Mouse (Mus musculus): ENCODE results near the gene Pdlim3. TPM values are rescaled to one million over a fixed set of nuclear protein-coding genes. Genes with fewer than 3 reads are reported as not detected.

Pdlim3 gene
- polyA plus RNA-seq, 1 experiment: 5.9 TPM

- Histone ChIP-seq H3K4me1 (ENCODE audit: control insufficient read depth, insufficient read depth, low read length) (peaks cover 2% of the 10 kb centered on the region), H3K27ac (ENCODE audit: control insufficient read depth, insufficient read depth, low read depth, low read length) (no peak overlapping the region), H3K36me3 (ENCODE audit: control insufficient read depth, insufficient read depth, low read length) (no peaks in the 10 kb centered on the region), H3K4me3 (ENCODE audit: control insufficient read depth, low read depth, low read length) (no peak overlapping the region), H3K27me3 (ENCODE audit: control insufficient read depth, insufficient read depth, low read length) (no peaks in the 10 kb centered on the region)
- no peak for TF ChIP-seq POLR2A (IDR thresholded peaks at IDR 0.05; ENCODE audit: control insufficient read depth, low read depth, low read length)
- TF ChIP-seq CTCF (IDR thresholded peaks at IDR 0.05; ENCODE audit: control insufficient read depth, insufficient read depth, insufficient replicate concordance, low read depth, low read length): no peak
Measured at GRCm38 (mm10) chr8:45881726-45882125, 3.5 kb upstream of the Pdlim3 start.

GRCm38 (mm10) chr8:45883793-45884192, 1.5 kb upstream of the Pdlim3 start:
- no peak overlapping the region for H3K4me3 ChIP-seq (ENCODE audit: control insufficient read depth, low read depth, low read length)
- no peak overlapping the region for H3K27ac ChIP-seq (ENCODE audit: control insufficient read depth, insufficient read depth, low read depth, low read length)
- H3K4me1 ChIP-seq (ENCODE audit: control insufficient read depth, insufficient read depth, low read length): peaks cover 2% of the 10 kb centered on the region
- TF ChIP-seq POLR2A (IDR thresholded peaks at IDR 0.05; ENCODE audit: control insufficient read depth, low read depth, low read length) (no peak), CTCF (IDR thresholded peaks at IDR 0.05; ENCODE audit: control insufficient read depth, insufficient read depth, insufficient replicate concordance, low read depth, low read length) (no peak)
- H3K36me3 ChIP-seq (ENCODE audit: control insufficient read depth, insufficient read depth, low read length): no peaks in the 10 kb centered on the region
- H3K27me3 ChIP-seq (ENCODE audit: control insufficient read depth, insufficient read depth, low read length): no peaks in the 10 kb centered on the region

GRCm38 (mm10) chr8:45884552-45884951, 709 bp upstream of the Pdlim3 start:
- H3K27ac ChIP-seq (ENCODE audit: control insufficient read depth, insufficient read depth, low read depth, low read length): no peak overlapping the region
- H3K27me3 ChIP-seq (ENCODE audit: control insufficient read depth, insufficient read depth, low read length): no peaks in the 10 kb centered on the region
- no peak overlapping the region; the same call in 1 of the 2 replicates for H3K4me3 ChIP-seq (ENCODE audit: control insufficient read depth, low read depth, low read length)
- TF ChIP-seq POLR2A (IDR thresholded peaks at IDR 0.05; ENCODE audit: control insufficient read depth, low read depth, low read length) (no peak), CTCF (IDR thresholded peaks at IDR 0.05; ENCODE audit: control insufficient read depth, insufficient read depth, insufficient replicate concordance, low read depth, low read length) (no peak)
- H3K4me1 ChIP-seq (ENCODE audit: control insufficient read depth, insufficient read depth, low read length): peaks cover 2% of the 10 kb centered on the region
- H3K36me3 ChIP-seq (ENCODE audit: control insufficient read depth, insufficient read depth, low read length): no peaks in the 10 kb centered on the region

- peaks cover 2% of the 10 kb centered on the region for H3K4me1 ChIP-seq (ENCODE audit: control insufficient read depth, insufficient read depth, low read length)
- peak overlapping the region; percentile 78 for H3K27ac ChIP-seq (ENCODE audit: control insufficient read depth, insufficient read depth, low read depth, low read length)
- TF ChIP-seq POLR2A (IDR thresholded peaks at IDR 0.05; ENCODE audit: control insufficient read depth, low read depth, low read length): no peak
- TF ChIP-seq CTCF (IDR thresholded peaks at IDR 0.05; ENCODE audit: control insufficient read depth, insufficient read depth, insufficient replicate concordance, low read depth, low read length): no peak; the same call in 1 of the 2 replicates
Measured at GRCm38 (mm10) chr8:45885775-45886174, 514 bp downstream of the Pdlim3 start.

GRCm38 (mm10) chr8:45889737-45890136, 4.5 kb downstream of the Pdlim3 start:
- no peaks in the 10 kb centered on the region; the same call in none of the 2 replicates for H3K4me1 ChIP-seq (ENCODE audit: control insufficient read depth, insufficient read depth, low read length)
- TF ChIP-seq CTCF (IDR thresholded peaks at IDR 0.05; ENCODE audit: control insufficient read depth, insufficient read depth, insufficient replicate concordance, low read depth, low read length) (no peak), POLR2A (IDR thresholded peaks at IDR 0.05; ENCODE audit: control insufficient read depth, low read depth, low read length) (no peak)
- H3K27ac ChIP-seq (ENCODE audit: control insufficient read depth, insufficient read depth, low read depth, low read length): no peak overlapping the region
- H3K27me3 ChIP-seq (ENCODE audit: control insufficient read depth, insufficient read depth, low read length): no peaks in the 10 kb centered on the region
- no peaks in the 10 kb centered on the region for H3K36me3 ChIP-seq (ENCODE audit: control insufficient read depth, insufficient read depth, low read length)
- H3K4me3 ChIP-seq (ENCODE audit: control insufficient read depth, low read depth, low read length): no peak overlapping the region

More at GRCm38 (mm10) chr8:45885775-45886174, 514 bp downstream of the Pdlim3 start:
- Histone ChIP-seq H3K27me3 (ENCODE audit: control insufficient read depth, insufficient read depth, low read length) (no peaks in the 10 kb centered on the region), H3K36me3 (ENCODE audit: control insufficient read depth, insufficient read depth, low read length) (no peaks in the 10 kb centered on the region), H3K4me3 (ENCODE audit: control insufficient read depth, low read depth, low read length) (peak overlapping the region; percentile 52)

- Histone ChIP-seq H3K36me3 (ENCODE audit: control insufficient read depth, insufficient read depth, low read length) (no peaks in the 10 kb centered on the region), H3K27ac (ENCODE audit: control insufficient read depth, insufficient read depth, low read depth, low read length) (no peak overlapping the region), H3K4me1 (ENCODE audit: control insufficient read depth, insufficient read depth, low read length) (no peaks in the 10 kb centered on the region), H3K27me3 (ENCODE audit: control insufficient read depth, insufficient read depth, low read length) (no peaks in the 10 kb centered on the region), H3K4me3 (ENCODE audit: control insufficient read depth, low read depth, low read length) (no peak overlapping the region)
- no peak for TF ChIP-seq POLR2A (IDR thresholded peaks at IDR 0.05; ENCODE audit: control insufficient read depth, low read depth, low read length)
- TF ChIP-seq CTCF (IDR thresholded peaks at IDR 0.05; ENCODE audit: control insufficient read depth, insufficient read depth, insufficient replicate concordance, low read depth, low read length): no peak
Measured at GRCm38 (mm10) chr8:45896590-45896989, 11.3 kb downstream of the Pdlim3 start.

- no peaks in the 10 kb centered on the region for H3K4me1 ChIP-seq (ENCODE audit: control insufficient read depth, insufficient read depth, low read length)
- H3K4me3 ChIP-seq (ENCODE audit: control insufficient read depth, low read depth, low read length): no peak overlapping the region
- TF ChIP-seq CTCF (IDR thresholded peaks at IDR 0.05; ENCODE audit: control insufficient read depth, insufficient read depth, insufficient replicate concordance, low read depth, low read length) (no peak), POLR2A (IDR thresholded peaks at IDR 0.05; ENCODE audit: control insufficient read depth, low read depth, low read length) (no peak)
- no peaks in the 10 kb centered on the region for H3K36me3 ChIP-seq (ENCODE audit: control insufficient read depth, insufficient read depth, low read length)
- no peak overlapping the region for H3K27ac ChIP-seq (ENCODE audit: control insufficient read depth, insufficient read depth, low read depth, low read length)
- H3K27me3 ChIP-seq (ENCODE audit: control insufficient read depth, insufficient read depth, low read length): no peaks in the 10 kb centered on the region
Measured at GRCm38 (mm10) chr8:45899783-45900182, 14.5 kb downstream of the Pdlim3 start.

- TF ChIP-seq CTCF (IDR thresholded peaks at IDR 0.05; ENCODE audit: control insufficient read depth, insufficient read depth, insufficient replicate concordance, low read depth, low read length) (no peak), POLR2A (IDR thresholded peaks at IDR 0.05; ENCODE audit: control insufficient read depth, low read depth, low read length) (no peak)
- Histone ChIP-seq H3K4me1 (ENCODE audit: control insufficient read depth, insufficient read depth, low read length) (no peaks in the 10 kb centered on the region), H3K27me3 (ENCODE audit: control insufficient read depth, insufficient read depth, low read length) (no peaks in the 10 kb centered on the region), H3K27ac (ENCODE audit: control insufficient read depth, insufficient read depth, low read depth, low read length) (no peak overlapping the region), H3K36me3 (ENCODE audit: control insufficient read depth, insufficient read depth, low read length) (no peaks in the 10 kb centered on the region), H3K4me3 (ENCODE audit: control insufficient read depth, low read depth, low read length) (no peak overlapping the region)
Measured at GRCm38 (mm10) chr8:45901626-45902025, 16.4 kb downstream of the Pdlim3 start.
